Mouse (Mus musculus): ENCODE results near the gene Det1. TPM values are rescaled to one million over a fixed set of nuclear protein-coding genes. Genes with fewer than 3 reads are reported as not detected.

Det1 gene
- polyA plus RNA-seq (2012; rRNA removed) = 21.8 and 26.1 TPM in 2 replicates

GRCm38 (mm10) chr7:78846737-78847434, at the start of gene Det1:
Gene Det1, minus strand, starts transcription at chr7:78847263.

GRCm38 (mm10) chr7:78895653-78896333, 48.7 kb upstream of the Det1 start, which contains the start of gene Aen:
Gene Aen, plus strand, starts transcription at chr7:78895854.

GRCm38 (mm10) chr7:78782639-78783581, 64.2 kb downstream of the Det1 start, which contains the start of the genes Mrps11 and Mrpl46:
Gene Mrps11, plus strand, starts transcription at chr7:78783119.
Gene Mrpl46, minus strand, starts transcription at chr7:78783531.

Other genes with a start within 250 kb of the Det1 start
- 16.1 and 17.0 TPM in 2 replicates for gene Ntrk3, start 109.3 kb downstream of the Det1 start, polyA plus RNA-seq (2012; rRNA removed)
- gene Mrps11, start 64.1 kb downstream of the Det1 start, polyA plus RNA-seq (2012; rRNA removed) = 104 and 125 TPM in 2 replicates
- gene Mrpl46, start 63.7 kb downstream of the Det1 start, polyA plus RNA-seq (2012; rRNA removed) = 20.5 and 25.8 TPM in 2 replicates
- gene Aen, start 48.6 kb upstream of the Det1 start, polyA plus RNA-seq (2012; rRNA removed) = 35.9 and 36.4 TPM in 2 replicates
- 101 and 114 TPM in 2 replicates for gene Isg20, start 66.2 kb upstream of the Det1 start, polyA plus RNA-seq (2012; rRNA removed)
- gene Acan, start 206.2 kb upstream of the Det1 start, polyA plus RNA-seq (2012; rRNA removed) = 0.63 and 0.88 TPM in 2 replicates